Mouse (Mus musculus): ENCODE results near the gene Chadl.

Chadl gene

GRCm38 (mm10) chr15:81700161-81700560 is 3.1 kb upstream of the Chadl start:
- no peak for DNase-seq

GRCm38 (mm10) chr15:81698532-81698931 is 1.4 kb upstream of the Chadl start:
- no peak for DNase-seq

- peak; percentile 55 for DNase-seq
Measured at GRCm38 (mm10) chr15:81697847-81698246, 760 bp upstream of the Chadl start.

GRCm38 (mm10) chr15:81694891-81695290 is 2.2 kb downstream of the Chadl start:
- DNase-seq: no peak

GRCm38 (mm10) chr15:81693967-81694881 is 2.9 kb downstream of the Chadl start:
- peak; percentile 86 for DNase-seq

- DNase-seq: no peak
Measured at GRCm38 (mm10) chr15:81693366-81693966, 3.6 kb downstream of the Chadl start.

GRCm38 (mm10) chr15:81680301-81680805 is 16.7 kb downstream of the Chadl start:
- no peak for DNase-seq

GRCm38 (mm10) chr15:81676637-81677036 is 20.4 kb downstream of the Chadl start:
- DNase-seq: no peak

GRCm38 (mm10) chr15:81670231-81670640 is 26.9 kb downstream of the Chadl start:
- peak; percentile 61 for DNase-seq

- peak; percentile 26 for DNase-seq
Measured at GRCm38 (mm10) chr15:81666957-81667356, 30.1 kb downstream of the Chadl start.

GRCm38 (mm10) chr15:81663697-81664561 is 33.2 kb downstream of the Chadl start, which contains the start of gene L3mbtl2:
TSS of gene L3mbtl2 (plus strand) at chr15:81663889.
- peak; percentile 93 for DNase-seq

- no peak for DNase-seq
Measured at GRCm38 (mm10) chr15:81663281-81663680, 33.8 kb downstream of the Chadl start.

GRCm38 (mm10) chr15:81661701-81662100 is 35.4 kb downstream of the Chadl start:
- no peak for DNase-seq

- no peak for DNase-seq
Measured at GRCm38 (mm10) chr15:81650636-81651035, 46.5 kb downstream of the Chadl start.

- DNase-seq: no peak
Measured at GRCm38 (mm10) chr15:81649516-81650455, 47.3 kb downstream of the Chadl start.
